Mouse (Mus musculus): ENCODE results near the gene Arhgef10l.

Arhgef10l gene

GRCm38 (mm10) chr4:140694551-140695060 lies 28.8 kb upstream of the Arhgef10l start:
- DNase-seq (ENCODE audit: low read depth): no peak

GRCm38 (mm10) chr4:140693513-140693912 lies 27.7 kb upstream of the Arhgef10l start:
- DNase-seq (ENCODE audit: low read depth): no peak

- no peak for DNase-seq (ENCODE audit: low read depth)
Measured at GRCm38 (mm10) chr4:140691481-140691880, 25.7 kb upstream of the Arhgef10l start.

GRCm38 (mm10) chr4:140689873-140690655 lies 24.3 kb upstream of the Arhgef10l start:
- peak; percentile 68 for DNase-seq (ENCODE audit: low read depth)

- DNase-seq (ENCODE audit: low read depth): no peak
Measured at GRCm38 (mm10) chr4:140688826-140689425, 23.1 kb upstream of the Arhgef10l start.

- DNase-seq (ENCODE audit: low read depth): no peak
Measured at GRCm38 (mm10) chr4:140688044-140688825, 22.4 kb upstream of the Arhgef10l start.

- DNase-seq (ENCODE audit: low read depth): no peak
Measured at GRCm38 (mm10) chr4:140684881-140685303, 19.1 kb upstream of the Arhgef10l start.

- DNase-seq (ENCODE audit: low read depth): no peak
Measured at GRCm38 (mm10) chr4:140684141-140684871, 18.5 kb upstream of the Arhgef10l start.

GRCm38 (mm10) chr4:140683608-140684007 lies 17.8 kb upstream of the Arhgef10l start:
- no peak for DNase-seq (ENCODE audit: low read depth)

GRCm38 (mm10) chr4:140680731-140681397 lies 15.1 kb upstream of the Arhgef10l start:
- peak; percentile 48 for DNase-seq (ENCODE audit: low read depth)

GRCm38 (mm10) chr4:140679723-140680380 lies 14.0 kb upstream of the Arhgef10l start:
- DNase-seq (ENCODE audit: low read depth): peak; percentile 76

- peak; percentile 74 for DNase-seq (ENCODE audit: low read depth)
Measured at GRCm38 (mm10) chr4:140679038-140679437, 13.2 kb upstream of the Arhgef10l start.

- DNase-seq (ENCODE audit: low read depth): peak; percentile 87
Measured at GRCm38 (mm10) chr4:140674345-140674926, 8.6 kb upstream of the Arhgef10l start.

GRCm38 (mm10) chr4:140673527-140674264 lies 7.9 kb upstream of the Arhgef10l start:
- DNase-seq (ENCODE audit: low read depth): no peak

- DNase-seq (ENCODE audit: low read depth): no peak
Measured at GRCm38 (mm10) chr4:140667802-140668201, 2.0 kb upstream of the Arhgef10l start.

GRCm38 (mm10) chr4:140665053-140665452 lies 759 bp downstream of the Arhgef10l start:
- no peak for DNase-seq (ENCODE audit: low read depth)

- no peak for DNase-seq (ENCODE audit: low read depth)
Measured at GRCm38 (mm10) chr4:140662882-140663585, 2.8 kb downstream of the Arhgef10l start.

GRCm38 (mm10) chr4:140662453-140662852 lies 3.4 kb downstream of the Arhgef10l start:
- no peak for DNase-seq (ENCODE audit: low read depth)

All from naive thymus-derived CD4-positive, alpha-beta T cell, adult 2 months (primary cell).